Mouse (Mus musculus): ENCODE data around the gene Grasp. TPM values are rescaled to one million over a fixed set of nuclear protein-coding genes. Genes with fewer than 3 reads are reported as not detected.
A peak's percentile ranks its signal among the peaks of the same experiment; 100 is the strongest.

The Grasp gene
- polyA plus RNA-seq, 1 experiment from 2014 or later: 4.1 TPM

- Histone ChIP-seq H3K4me1 (ENCODE audit: control insufficient read depth, insufficient read depth, low read length) (peaks cover 16% of the 10 kb centered on the region), H3K27ac (ENCODE audit: low read depth, low read length) (peak overlapping the region; percentile 65), H3K36me3 (ENCODE audit: control insufficient read depth, insufficient read depth, low read length) (no peaks in the 10 kb centered on the region), H3K9ac (ENCODE audit: low read depth, low read length) (peak overlapping the region; percentile 80), H3K4me2 (peak overlapping the region; percentile 73), H3K9me3 (replicated peaks; ENCODE audit: control insufficient read depth, low read length) (no peaks in the 10 kb centered on the region), H3K27me3 (ENCODE audit: control insufficient read depth, insufficient read depth, low read length) (no peaks in the 10 kb centered on the region), H3K4me3 (ENCODE audit: low read depth, low read length) (peak overlapping the region; percentile 60)
- WGBS (ENCODE audit: insufficient replicate concordance): 22% methylated on average over 3 of the region's 3 CpGs
- no peak for ATAC-seq (replicated peaks; ENCODE audit: insufficient number of reproducible peaks, low FRiP score, low TSS enrichment)
These were observed 29.5 kb downstream of the Grasp start for GRCm38 (mm10) chr15:101253563-101253885.

GRCm38 (mm10) chr15:101253886-101254795, 30.2 kb downstream of the Grasp start, which contains the start of gene Nr4a1:
Gene Nr4a1 (plus strand): TSS chr15:101254269.
- Histone ChIP-seq H3K9ac (ENCODE audit: low read depth, low read length) (peak within 1 kb of the TSS; percentile 80), H3K4me1 (ENCODE audit: control insufficient read depth, insufficient read depth, low read length) (peaks cover 15% of the 10 kb centered on the region), H3K27ac (ENCODE audit: low read depth, low read length) (peak within 1 kb of the TSS; percentile 65), H3K36me3 (ENCODE audit: control insufficient read depth, insufficient read depth, low read length) (no peaks in the 10 kb centered on the region), H3K27me3 (ENCODE audit: control insufficient read depth, insufficient read depth, low read length) (no peaks in the 10 kb centered on the region), H3K4me3 (ENCODE audit: low read depth, low read length) (peak within 1 kb of the TSS; percentile 60), H3K4me2 (peak within 1 kb of the TSS; percentile 73), H3K9me3 (replicated peaks; ENCODE audit: control insufficient read depth, low read length) (no peaks in the 10 kb centered on the region)
- WGBS (ENCODE audit: insufficient replicate concordance): 2% methylated on average over 73 of the region's 82 CpGs
- ATAC-seq (replicated peaks; ENCODE audit: insufficient number of reproducible peaks, low FRiP score, low TSS enrichment): peak; percentile 61

- no peaks in the 10 kb centered on the region for H3K36me3 ChIP-seq (ENCODE audit: control insufficient read depth, insufficient read depth, low read length)
- H3K9ac ChIP-seq (ENCODE audit: low read depth, low read length): no peak overlapping the region
- H3K4me1 ChIP-seq (ENCODE audit: control insufficient read depth, insufficient read depth, low read length): peaks cover 28% of the 10 kb centered on the region
- ATAC-seq (replicated peaks; ENCODE audit: insufficient number of reproducible peaks, low FRiP score, low TSS enrichment): no peak
- no peaks in the 10 kb centered on the region for H3K9me3 ChIP-seq (replicated peaks; ENCODE audit: control insufficient read depth, low read length)
- no peaks in the 10 kb centered on the region for H3K27me3 ChIP-seq (ENCODE audit: control insufficient read depth, insufficient read depth, low read length)
- 75% methylated on average over 7 of the region's 7 CpGs for WGBS (ENCODE audit: insufficient replicate concordance)
- no peak overlapping the region for H3K4me3 ChIP-seq (ENCODE audit: low read depth, low read length)
- H3K4me2 ChIP-seq: no peak overlapping the region
- no peak overlapping the region for H3K27ac ChIP-seq (ENCODE audit: low read depth, low read length)
These were observed 32.0 kb downstream of the Grasp start for GRCm38 (mm10) chr15:101255842-101256462.

- Histone ChIP-seq H3K27ac (ENCODE audit: low read depth, low read length) (no peak overlapping the region), H3K4me1 (ENCODE audit: control insufficient read depth, insufficient read depth, low read length) (peaks cover 34% of the 10 kb centered on the region), H3K27me3 (ENCODE audit: control insufficient read depth, insufficient read depth, low read length) (no peaks in the 10 kb centered on the region), H3K9me3 (replicated peaks; ENCODE audit: control insufficient read depth, low read length) (no peaks in the 10 kb centered on the region), H3K4me2 (no peak overlapping the region), H3K4me3 (ENCODE audit: low read depth, low read length) (no peak overlapping the region), H3K36me3 (ENCODE audit: control insufficient read depth, insufficient read depth, low read length) (no peaks in the 10 kb centered on the region), H3K9ac (ENCODE audit: low read depth, low read length) (no peak overlapping the region)
- WGBS (ENCODE audit: insufficient replicate concordance): 63% methylated on average over 14 of the region's 14 CpGs
- ATAC-seq (replicated peaks; ENCODE audit: insufficient number of reproducible peaks, low FRiP score, low TSS enrichment): no peak
These were observed 32.6 kb downstream of the Grasp start for GRCm38 (mm10) chr15:101256463-101257206.

GRCm38 (mm10) chr15:101258420-101258819, 34.4 kb downstream of the Grasp start:
- no peak for ATAC-seq (replicated peaks; ENCODE audit: insufficient number of reproducible peaks, low FRiP score, low TSS enrichment)
- H3K9me3 ChIP-seq (replicated peaks; ENCODE audit: control insufficient read depth, low read length): no peaks in the 10 kb centered on the region
- H3K36me3 ChIP-seq (ENCODE audit: control insufficient read depth, insufficient read depth, low read length): no peaks in the 10 kb centered on the region
- no peak overlapping the region for H3K27ac ChIP-seq (ENCODE audit: low read depth, low read length)
- H3K4me1 ChIP-seq (ENCODE audit: control insufficient read depth, insufficient read depth, low read length): peaks cover 43% of the 10 kb centered on the region
- H3K4me2 ChIP-seq: no peak overlapping the region
- H3K27me3 ChIP-seq (ENCODE audit: control insufficient read depth, insufficient read depth, low read length): no peaks in the 10 kb centered on the region
- H3K4me3 ChIP-seq (ENCODE audit: low read depth, low read length): no peak overlapping the region
- WGBS (ENCODE audit: insufficient replicate concordance): 80% methylated on average over 11 of the region's 11 CpGs
- no peak overlapping the region for H3K9ac ChIP-seq (ENCODE audit: low read depth, low read length)

GRCm38 (mm10) chr15:101259922-101260321, 35.9 kb downstream of the Grasp start:
- H3K27ac ChIP-seq (ENCODE audit: low read depth, low read length): peak overlapping the region; percentile 95
- H3K27me3 ChIP-seq (ENCODE audit: control insufficient read depth, insufficient read depth, low read length): no peaks in the 10 kb centered on the region
- H3K4me1 ChIP-seq (ENCODE audit: control insufficient read depth, insufficient read depth, low read length): peaks cover 34% of the 10 kb centered on the region
- no peak for ATAC-seq (replicated peaks; ENCODE audit: insufficient number of reproducible peaks, low FRiP score, low TSS enrichment)
- no peaks in the 10 kb centered on the region for H3K36me3 ChIP-seq (ENCODE audit: control insufficient read depth, insufficient read depth, low read length)
- no peak overlapping the region for H3K4me2 ChIP-seq
- 77% methylated on average over 3 of the region's 3 CpGs for WGBS (ENCODE audit: insufficient replicate concordance)
- H3K4me3 ChIP-seq (ENCODE audit: low read depth, low read length): no peak overlapping the region
- no peak overlapping the region for H3K9ac ChIP-seq (ENCODE audit: low read depth, low read length)
- no peaks in the 10 kb centered on the region for H3K9me3 ChIP-seq (replicated peaks; ENCODE audit: control insufficient read depth, low read length)

- no peak for ATAC-seq (replicated peaks; ENCODE audit: insufficient number of reproducible peaks, low FRiP score, low TSS enrichment)
- Histone ChIP-seq H3K27me3 (ENCODE audit: control insufficient read depth, insufficient read depth, low read length) (no peaks in the 10 kb centered on the region), H3K4me1 (ENCODE audit: control insufficient read depth, insufficient read depth, low read length) (peaks cover 32% of the 10 kb centered on the region), H3K9ac (ENCODE audit: low read depth, low read length) (no peak overlapping the region), H3K4me3 (ENCODE audit: low read depth, low read length) (no peak overlapping the region), H3K9me3 (replicated peaks; ENCODE audit: control insufficient read depth, low read length) (no peaks in the 10 kb centered on the region), H3K27ac (ENCODE audit: low read depth, low read length) (peak overlapping the region; percentile 95), H3K4me2 (no peak overlapping the region), H3K36me3 (ENCODE audit: control insufficient read depth, insufficient read depth, low read length) (no peaks in the 10 kb centered on the region)
- 29% methylated on average over 10 of the region's 10 CpGs for WGBS (ENCODE audit: insufficient replicate concordance)
These were observed 36.4 kb downstream of the Grasp start for GRCm38 (mm10) chr15:101260387-101260786.

GRCm38 (mm10) chr15:101260874-101261622, 37.1 kb downstream of the Grasp start:
- no peaks in the 10 kb centered on the region for H3K27me3 ChIP-seq (ENCODE audit: control insufficient read depth, insufficient read depth, low read length)
- peak overlapping the region; percentile 56; the same call in 1 of the 2 replicates for H3K9ac ChIP-seq (ENCODE audit: low read depth, low read length)
- H3K36me3 ChIP-seq (ENCODE audit: control insufficient read depth, insufficient read depth, low read length): no peaks in the 10 kb centered on the region
- H3K4me3 ChIP-seq (ENCODE audit: low read depth, low read length): peak overlapping the region; percentile 19
- WGBS (ENCODE audit: insufficient replicate concordance): 28% methylated on average over 13 of the region's 13 CpGs
- H3K4me2 ChIP-seq: peak overlapping the region; percentile 45
- ATAC-seq (replicated peaks; ENCODE audit: insufficient number of reproducible peaks, low FRiP score, low TSS enrichment): 0 out of 2 replicates have a peak, but pooled peaks have one; percentile 16
- peaks cover 36% of the 10 kb centered on the region for H3K4me1 ChIP-seq (ENCODE audit: control insufficient read depth, insufficient read depth, low read length)
- H3K27ac ChIP-seq (ENCODE audit: low read depth, low read length): peak overlapping the region; percentile 95
- H3K9me3 ChIP-seq (replicated peaks; ENCODE audit: control insufficient read depth, low read length): no peaks in the 10 kb centered on the region

All from heart, embryonic 11.5 days (tissue).